Comparison of ENCODE assay signal across 8 mouse cellular contexts in genomic region chr8:48097131-48097794, GRCm38 (mm10). TPM values are rescaled to one million over a fixed set of nuclear protein-coding genes. Genes with fewer than 3 reads are reported as not detected.
DNase-seq lines count a peak whose midpoint lies in the region; ATAC-seq and TF ChIP-seq lines count a peak whose summit lies in the region.

No protein-coding gene starts in this region.

- peak overlapping the region; percentile 25 for H3K9ac ChIP-seq in intestine, embryonic 14.5 days (ENCODE audit: low read length)

- H3K9me3 ChIP-seq in intestine, embryonic 14.5 days (ENCODE audit: control insufficient read depth, low read length): no peaks in the 10 kb centered on the region

- TF ChIP-seq CTCF in left cerebral cortex, adult 2 months (IDR thresholded peaks at IDR 0.05): peak; percentile 61

- peak overlapping the region; percentile 52 for H3K4me2 ChIP-seq in intestine, embryonic 14.5 days (ENCODE audit: low read length)

- H3K36me3 ChIP-seq in intestine, embryonic 14.5 days (ENCODE audit: control insufficient read depth, insufficient read depth, low read length): no peaks in the 10 kb centered on the region

- WGBS in intestine, embryonic 14.5 days: 13% methylated on average over 21 of the region's 21 CpGs

- H3K27ac ChIP-seq in intestine, embryonic 14.5 days (ENCODE audit: low read depth): no peak overlapping the region
- peak overlapping the region; percentile 59; the same call in 1 of the 2 replicates for H3K27ac ChIP-seq in left cerebral cortex, adult 2 months

- peak overlapping the region; percentile 21 for H3K4me3 ChIP-seq in intestine, embryonic 14.5 days (ENCODE audit: low read depth, low read length)
- peak overlapping the region; percentile 50 for H3K4me3 ChIP-seq in left cerebral cortex, adult 2 months

- H3K27me3 ChIP-seq in intestine, embryonic 14.5 days (replicated peaks; ENCODE audit: control insufficient read depth, insufficient read depth, low read length): no peaks in the 10 kb centered on the region

- H3K4me1 ChIP-seq in intestine, embryonic 14.5 days (replicated peaks; ENCODE audit: control insufficient read depth, insufficient read depth, low read length): peaks cover 5% of the 10 kb centered on the region; the same call in 1 of the 2 replicates

- ATAC-seq in intestine, embryonic 14.5 days (replicated peaks; ENCODE audit: low FRiP score, low TSS enrichment, low read depth): peak; percentile 75; the same call in 1 of the 2 replicates
- ATAC-seq in activated CD4-positive, CD25-positive, alpha-beta regulatory T cell, adult 4 months: no peak

- peak; percentile 14 to 39 for DNase-seq in adrenal gland, postnatal 4 days (ENCODE audit: low spot score in 2 of 2)
- DNase-seq in embryo, embryonic 11.5 days (ENCODE audit: low read depth, low spot score): peak; percentile 61
- peak; percentile 43 to 45 for DNase-seq in gastrocnemius, postnatal 36 days
- DNase-seq in intestine, embryonic 14.5 days (ENCODE audit: low spot score): peak; percentile 73
- DNase-seq in left cerebral cortex, adult 2 months (ENCODE audit: extremely low spot score in 1 of 2, low spot score in 2 of 2): peak; percentile 77 to 84
- DNase-seq in lung, postnatal 4 days: peak; percentile 61 to 78
- DNase-seq in right cerebral cortex, postnatal 25 days: peak; percentile 81

- intact Hi-C loops in gastrocnemius, postnatal 36 days (cut with DNase I): no loop called here
- intact Hi-C loops in left cerebral cortex, adult 2 months (cut with DNase I): loop anchor here (5.0 to 10.0 kb wide), 3 partner anchors 118 to 428 kb away; no protein-coding TSS in a partner anchor

RNA-seq across cellular contexts. Expression of gene Dctd, which starts 1.6 kb away (rescaled TPM):
- total RNA-seq in adrenal gland, postnatal 4 days (2021): 10 to 100 TPM; 16.3 to 18.0 TPM
- 1 to 10 TPM; 1.2 to 1.4 TPM for total RNA-seq in gastrocnemius, postnatal 36 days (2021)
- 47.4 and 51.7 TPM in 2 replicates for polyA plus RNA-seq in intestine, embryonic 14.5 days (2014; fragmentation: Nextera tagmentation; extraction: Ambion mirVana)
- total RNA-seq in left cerebral cortex, adult 2 months (2021): 1 to 10 TPM; 6.9 TPM
- 1 to 10 TPM; 6.3 TPM for polyA plus RNA-seq in activated CD4-positive, CD25-positive, alpha-beta regulatory T cell, adult 4 months (2017; shearing (Covaris generic))

Comparison
In these comparisons a context has a peak if more than half of its experiments do, and no peak if none do; other contexts are left out.
1. DNase-seq: peak in every context shown above with its lines; median percentile 81 in right cerebral cortex, postnatal 25 days; 80 in left cerebral cortex, adult 2 months; 73 in intestine, embryonic 14.5 days; 70 in lung, postnatal 4 days; 61 in embryo, embryonic 11.5 days; 44 in gastrocnemius, postnatal 36 days; 26 in adrenal gland, postnatal 4 days.